Mouse (Mus musculus) heart, adult 10 weeks (tissue): Measurements from ENCODE around the gene Dok7. TPM values are rescaled to one million over a fixed set of nuclear protein-coding genes. Genes with fewer than 3 reads are reported as not detected.

Experiments used
- polyA plus RNA-seq: library from polyadenylated mRNA; stranded (reverse); fragments of 350-450 nt; fragmentation: Illumina TruSeq; extraction: RNeasy Lipid Tissue Mini Kit (QIAGEN cat#74804); gene quantifications from one replicate; pipeline ENCODE4 v1.2.3, GENCODE M21; 2014; ENCODE audit warnings: low read depth, low replicate concordance

Gene Dok7
- polyA plus RNA-seq: 26.3 TPM

DNA sequence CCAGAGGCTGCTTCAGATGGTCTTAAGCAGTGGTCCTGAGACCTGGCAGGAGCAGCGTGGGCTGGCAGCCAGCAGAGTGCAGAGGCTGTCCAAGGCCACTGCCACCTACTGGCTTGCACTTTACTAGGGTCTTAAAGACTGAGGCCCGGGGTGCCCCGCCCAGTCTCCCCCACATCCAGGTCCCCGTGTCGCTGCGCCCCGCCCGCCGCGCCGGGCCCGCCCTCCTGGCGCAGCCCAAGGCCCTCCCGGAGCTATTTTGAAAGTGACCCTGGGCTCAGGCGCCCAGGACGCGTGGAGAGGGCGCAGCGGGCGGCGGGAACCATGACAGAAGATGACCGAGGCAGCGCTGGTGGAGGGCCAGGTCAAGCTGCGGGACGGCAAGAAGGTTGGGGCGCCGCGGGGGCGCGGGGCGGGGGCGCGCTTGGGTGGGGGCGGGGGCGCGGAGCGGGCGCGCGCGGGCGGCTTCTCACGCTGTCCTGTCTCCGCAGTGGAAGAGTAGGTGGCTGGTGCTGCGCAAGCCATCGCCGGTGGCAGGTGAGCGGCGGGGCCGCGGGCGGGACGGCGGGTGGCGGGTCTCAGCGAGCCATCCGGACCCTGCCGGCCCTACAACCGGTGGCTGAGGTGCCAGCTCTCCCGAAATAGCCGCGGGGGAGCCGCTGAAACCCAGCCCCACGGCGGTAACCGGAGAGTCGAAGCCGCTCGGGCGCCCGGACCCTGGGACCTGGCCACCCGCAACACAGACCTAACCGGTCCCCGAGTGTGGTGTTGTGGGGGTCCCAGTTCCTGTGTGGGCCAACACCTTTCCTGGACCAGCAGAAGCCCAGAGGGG is at the start of gene Dok7:
Gene Dok7, plus strand, starts transcription at position 163 of the 829 bp plus-strand sequence.

GRCm38 (mm10) chr5:35041268-35041829 is 15.2 kb upstream of the Dok7 start, which contains the start of gene Hgfac:
Gene Hgfac, plus strand, starts transcription at chr5:35041509.

DNA sequence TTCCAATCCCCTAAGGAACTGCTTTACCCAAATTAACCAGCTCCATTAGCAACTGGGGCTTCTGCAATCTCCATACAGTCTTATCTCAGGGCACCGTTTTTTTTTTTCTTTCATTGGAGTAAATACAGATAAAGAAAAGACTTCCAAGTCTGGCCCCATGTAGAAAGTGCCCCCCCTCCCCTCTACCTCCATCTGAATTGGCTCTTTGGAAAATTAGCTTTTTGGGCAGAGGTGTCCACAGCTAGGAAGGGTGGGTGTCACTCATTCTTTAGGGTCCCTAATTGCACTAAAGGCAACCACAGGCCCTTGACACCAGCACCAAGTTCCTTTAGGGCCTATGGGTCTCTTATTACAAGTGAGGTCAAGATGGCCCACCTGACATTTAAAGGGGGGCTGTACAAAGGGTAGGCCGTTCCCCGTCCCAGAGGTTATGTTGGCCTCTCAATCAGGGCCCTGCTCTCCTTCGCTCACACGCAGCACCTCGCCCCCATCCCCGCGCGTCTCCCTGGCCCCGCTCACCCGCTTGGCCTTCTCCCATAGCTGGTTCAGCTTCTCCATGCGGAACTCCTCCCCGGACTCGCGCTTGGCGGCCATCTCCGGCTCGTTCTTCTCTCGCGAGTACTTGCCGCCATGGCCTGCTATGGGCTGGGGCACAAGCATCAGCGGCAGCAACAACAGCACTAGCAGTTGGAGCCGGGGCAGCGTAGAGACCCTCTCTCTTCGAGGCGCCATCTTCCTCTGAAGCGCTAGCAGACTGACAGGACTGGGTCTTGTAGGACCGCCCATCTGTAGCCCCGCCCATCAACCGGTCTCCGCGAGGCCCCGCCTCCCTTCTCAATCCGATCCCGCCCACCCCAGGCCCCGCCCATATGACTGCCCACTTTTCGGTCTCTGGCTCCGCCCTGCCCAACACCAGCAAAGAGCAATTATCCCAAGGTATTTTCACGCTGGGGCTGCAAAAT is 48.7 kb downstream of the Dok7 start, which contains the start of gene Lrpap1:
Gene Lrpap1, minus strand, starts transcription at position 807 of the 962 bp plus-strand sequence.

Other genes with a start within 250 kb of the Dok7 start
- 2.1 TPM for gene Msantd1, start 148.8 kb upstream of the Dok7 start, polyA plus RNA-seq
- gene Rgs12, start 107.3 kb upstream of the Dok7 start, polyA plus RNA-seq: 21.4 TPM
- 0.65 TPM for gene Hgfac, start 15.3 kb upstream of the Dok7 start, polyA plus RNA-seq
- gene Lrpap1, start 49.0 kb downstream of the Dok7 start, polyA plus RNA-seq: 64.2 TPM
- gene Adra2c, start 221.6 kb downstream of the Dok7 start, polyA plus RNA-seq: 0.13 TPM